Mouse (Mus musculus) G1E (cell line): Measurements from ENCODE around the gene Alkbh2.

Experiments
- CTCF ChIP-seq: IDR thresholded peaks from 2 replicates; pipeline ENCODE4 v1.5.1; 2012; ENCODE audit warnings: low read depth, low read length, inconsistent platforms, mixed read lengths
- GATA1 ChIP-seq: IDR thresholded peaks from 2 replicates; pipeline ENCODE4 v1.6.1; 2012; ENCODE audit warnings: borderline replicate concordance, low read length, inconsistent platforms, mixed read lengths
- POLR2AphosphoS5 ChIP-seq: IDR thresholded peaks from 2 replicates; pipeline ENCODE4 v1.6.1; 2012; ENCODE audit warnings: low read depth, low read length, inconsistent platforms; ENCODE audit not compliant: insufficient replicate concordance
- TAL1 ChIP-seq: conservative IDR thresholded peaks from 2 replicates; pipeline ENCODE4 v1.6.1; 2012; ENCODE audit warnings: low read depth, low read length, inconsistent platforms, mixed read lengths

- TF ChIP-seq CTCF, result no peak
- no peak for TF ChIP-seq TAL1
- no peak for TF ChIP-seq POLR2AphosphoS5
- TF ChIP-seq GATA1, result no peak
Observed at GRCm38 (mm10) chr5:114173877-114174581, 46.0 kb upstream of the Alkbh2 start.
